ENCODE assay signal across 15 mouse cellular contexts in the genomic region with DNA sequence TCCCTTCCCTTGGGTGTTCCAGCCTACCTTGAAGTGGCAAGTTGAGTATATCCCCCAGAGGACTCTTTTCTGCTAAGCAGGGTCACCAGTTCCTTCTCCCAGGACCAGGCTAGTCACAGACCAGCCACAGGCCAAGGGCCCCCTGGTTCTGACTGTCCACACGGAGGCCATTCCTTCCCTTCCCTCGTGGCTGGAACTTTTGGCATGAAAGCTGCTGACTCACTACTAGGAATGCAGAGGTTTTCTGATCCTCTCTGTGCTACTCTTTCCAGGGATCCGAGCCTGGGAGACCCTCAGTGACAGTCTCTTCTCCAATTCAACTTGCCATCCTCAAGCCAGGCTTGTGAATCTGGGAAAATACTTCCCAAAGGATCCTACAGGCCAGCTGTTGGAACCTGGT. TPM values are rescaled to one million over a fixed set of nuclear protein-coding genes. Genes with fewer than 3 reads are reported as not detected.
A peak's percentile ranks its signal among the peaks of the same experiment; 100 is the strongest.
DNase-seq lines count a peak whose midpoint lies in the region.
"Had no signal": no experiment of that assay in that cellular context is flagged by ENCODE, and none has a peak within 500 bp of the region (broad histone marks: within the 10 kb centered on the region; RNA-seq: fewer than 3 reads in every experiment).

No protein-coding gene starts in this region.

- peak; percentile 15 for DNase-seq in adrenal gland, postnatal 14 days
- DNase-seq in adrenal gland, adult (ENCODE audit: inconsistent age in 2 of 2, low spot score in 1 of 2): no peak
- DNase-seq in 3134 (ENCODE audit: extremely low read depth, insufficient read length, low spot score) (peak; percentile 52), 3T3-L1 (ENCODE audit: low read depth, low spot score) (peak; percentile 60), NIH3T3 (ENCODE audit: low read depth) (peak; percentile 27)
- DNase-seq in neural tube, embryonic 10.5 days (ENCODE audit: extremely low spot score, low spot score): no peak
- no peak for DNase-seq in layer of hippocampus, postnatal 36 days
- DNase-seq: adrenal gland, adult 8-10 months; cerebellum, adult 11 months; cerebellum, adult 2 months; cerebellum, adult 9-10 months; cerebellum, postnatal 10 days; cerebellum, postnatal 25 days; gastrocnemius, adult 2 months had no signal

RNA-seq across cellular contexts. Expression of gene Ptprt, which starts 59.1 kb away (rescaled TPM):
- total RNA-seq in adrenal gland, postnatal 14 days (2021): 0.53 and 0.89 TPM in 2 replicates
- 10 to 100 TPM; 45.6 to 51.9 TPM for total RNA-seq in layer of hippocampus, postnatal 36 days (2021)
- total RNA-seq: MEL had no signal

Comparison
In these comparisons a context has a peak if more than half of its experiments do, and no peak if none do; other contexts are left out.
1. DNase-seq: peak in adrenal gland, postnatal 14 days (single experiment), 3134 (single experiment), 3T3-L1 (single experiment) and NIH3T3 (single experiment); none in adrenal gland, adult (0 of 2), neural tube, embryonic 10.5 days (single experiment) and layer of hippocampus, postnatal 36 days (0 of 2).
2. RNA of gene Ptprt, which starts 59.1 kb away (total RNA-seq): 45.6 to 51.9 TPM in layer of hippocampus, postnatal 36 days; 0.53 to 0.89 TPM in adrenal gland, postnatal 14 days; every median in the first group is over 10 times any median in the second.